Mouse (Mus musculus) T-helper 2 cell (primary cell): ENCODE results near the gene Dag1.

Experiments used
- in situ Hi-C: fragments of 300-600 bp; cut with MboI, MseI; formaldehyde crosslinking; loops from one replicate; pipeline ENCODE4 v1.15.1; 2025; ENCODE audit warnings: high pct_unique_total_duplicates

The Dag1 gene

DNA sequence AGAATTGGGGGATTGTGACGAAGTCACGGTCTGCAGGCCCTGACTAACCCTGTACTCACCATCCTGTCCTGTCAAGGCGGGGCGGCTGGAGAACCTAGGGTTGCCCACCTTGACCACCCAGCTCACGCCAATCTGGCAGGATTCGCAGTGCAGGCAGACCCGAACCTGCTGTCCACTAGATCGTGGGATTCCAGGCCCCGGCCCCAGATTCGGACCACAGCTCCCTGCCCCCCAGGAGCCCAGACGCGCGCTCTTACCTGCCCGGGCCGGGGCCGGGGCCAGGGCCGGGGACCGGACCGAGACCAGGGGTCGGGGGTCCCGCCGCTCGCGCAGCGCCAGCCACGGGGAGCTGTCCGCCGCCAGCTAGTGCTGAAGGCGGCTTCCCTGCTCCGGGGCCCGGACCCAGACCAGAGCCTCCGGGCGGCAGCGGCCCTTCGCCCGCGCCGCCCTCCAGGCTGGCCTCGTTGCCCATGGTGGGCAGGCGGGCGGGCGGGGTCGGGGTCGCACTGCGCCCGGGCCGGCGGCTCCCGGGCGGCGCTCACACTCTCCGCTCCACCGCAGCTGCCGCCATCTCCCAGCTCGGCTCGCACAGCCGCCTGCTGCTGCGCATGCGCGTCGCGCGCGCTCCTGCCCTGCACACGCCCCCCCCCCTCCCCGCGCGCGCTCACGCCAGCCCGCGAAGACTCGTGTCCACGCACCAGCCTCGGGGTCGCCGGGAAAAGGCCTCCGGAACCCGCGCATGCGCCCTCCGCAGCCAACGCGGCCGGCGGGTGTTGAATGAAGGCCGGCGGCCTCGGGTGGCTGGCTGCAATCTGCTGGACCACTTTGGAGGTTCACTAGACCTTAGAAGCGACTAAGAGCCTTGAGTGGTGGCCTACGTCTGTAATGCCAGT is 73.7 kb downstream of the Dag1 start, which contains the start of gene Bsn:
Gene Bsn (minus strand): TSS at position 598 of the 893 bp plus-strand sequence.
- in situ Hi-C loops = no loop called here

DNA sequence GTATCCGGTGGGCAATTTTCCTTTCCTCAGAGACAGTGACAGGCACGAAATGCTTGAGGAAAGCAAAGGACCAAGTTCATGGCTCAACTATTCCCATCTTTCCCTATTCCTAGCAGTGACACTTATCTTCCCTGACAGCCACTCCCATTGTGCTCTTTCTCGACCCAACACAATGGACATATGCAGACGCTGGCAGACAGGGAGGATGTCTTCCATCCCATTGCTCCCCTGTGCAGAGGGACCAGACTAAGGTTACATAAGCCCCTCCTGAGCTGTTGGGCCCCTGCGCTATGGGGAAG is 74.3 kb downstream of the Dag1 start:
- in situ Hi-C loops = no loop called here

DNA sequence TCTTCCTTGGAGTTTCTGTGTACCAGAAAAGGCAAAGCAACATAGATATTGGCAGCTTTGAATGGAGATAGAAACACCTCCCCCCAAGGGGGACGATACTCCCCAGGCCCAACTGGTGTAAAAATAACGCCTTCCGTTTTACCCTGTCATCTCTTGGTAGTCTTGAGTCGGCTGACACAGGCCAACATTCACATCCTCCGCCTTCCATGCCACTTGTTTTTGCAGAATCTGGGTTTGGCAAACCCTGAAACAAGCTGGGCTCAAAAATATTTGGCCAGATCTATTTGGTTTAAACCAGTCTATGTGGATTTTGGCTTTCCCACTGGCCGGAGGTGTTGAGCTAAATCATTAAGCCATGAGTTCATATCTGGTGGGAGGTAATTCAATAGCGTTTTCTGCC is 74.7 kb downstream of the Dag1 start:
- in situ Hi-C loops = no loop called here

- in situ Hi-C loops = no loop called here
Observed at GRCm38 (mm10) chr9:108188511-108188910, 75.2 kb downstream of the Dag1 start.

DNA sequence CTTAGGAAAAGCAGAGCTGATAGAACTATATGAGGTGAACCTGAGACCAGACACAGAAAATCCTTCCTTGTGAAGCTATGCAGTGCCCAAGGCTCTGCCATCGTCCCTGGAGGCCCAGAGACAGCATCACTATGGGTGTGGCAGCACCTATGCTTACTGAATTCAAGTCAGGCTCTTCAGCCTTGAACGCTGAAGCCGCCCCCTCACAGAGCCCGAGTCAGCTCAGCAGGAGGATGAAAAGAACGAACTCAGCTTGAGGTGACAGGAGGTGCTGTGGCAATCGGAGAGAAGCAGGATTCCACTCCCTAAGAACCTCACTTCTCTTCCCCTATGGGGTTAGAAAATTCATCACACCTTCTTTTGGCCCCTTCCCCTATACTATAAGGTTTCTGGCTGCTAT is 76.1 kb downstream of the Dag1 start:
- in situ Hi-C loops = no loop called here

GRCm38 (mm10) chr9:108185786-108186185 is 78.0 kb downstream of the Dag1 start:
- in situ Hi-C loops = no loop called here

GRCm38 (mm10) chr9:108183531-108183994 is 80.2 kb downstream of the Dag1 start:
- in situ Hi-C loops = no loop called here

GRCm38 (mm10) chr9:108182806-108183506 is 80.8 kb downstream of the Dag1 start:
- in situ Hi-C loops = no loop called here

DNA sequence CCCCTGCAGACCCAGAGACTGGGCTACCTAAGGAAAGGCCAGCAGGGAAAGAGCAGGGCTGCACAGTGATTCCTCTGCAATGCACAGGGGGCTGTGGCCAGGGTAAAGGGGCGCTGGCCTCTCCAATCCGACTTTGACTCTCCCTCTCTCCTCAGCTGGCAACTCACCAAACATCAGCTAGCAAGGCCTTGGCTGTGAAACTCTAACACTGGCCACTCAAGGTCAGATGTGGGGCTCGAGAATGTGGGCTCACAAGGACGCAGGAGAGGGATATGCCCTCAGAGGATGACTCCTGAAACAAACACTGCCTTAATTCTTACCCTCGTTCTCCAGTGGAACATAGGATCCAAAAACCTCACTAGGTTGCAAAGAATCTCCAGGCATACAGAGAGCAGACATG is 85.4 kb downstream of the Dag1 start:
- in situ Hi-C loops = loop anchor here (5.0 kb wide), 1 partner anchor 36 kb away; no protein-coding TSS in a partner anchor

- in situ Hi-C loops = loop anchor here (5.0 kb wide), 1 partner anchor 33 kb away; no protein-coding TSS in a partner anchor
Observed at GRCm38 (mm10) chr9:108175116-108175838, 88.5 kb downstream of the Dag1 start.

DNA sequence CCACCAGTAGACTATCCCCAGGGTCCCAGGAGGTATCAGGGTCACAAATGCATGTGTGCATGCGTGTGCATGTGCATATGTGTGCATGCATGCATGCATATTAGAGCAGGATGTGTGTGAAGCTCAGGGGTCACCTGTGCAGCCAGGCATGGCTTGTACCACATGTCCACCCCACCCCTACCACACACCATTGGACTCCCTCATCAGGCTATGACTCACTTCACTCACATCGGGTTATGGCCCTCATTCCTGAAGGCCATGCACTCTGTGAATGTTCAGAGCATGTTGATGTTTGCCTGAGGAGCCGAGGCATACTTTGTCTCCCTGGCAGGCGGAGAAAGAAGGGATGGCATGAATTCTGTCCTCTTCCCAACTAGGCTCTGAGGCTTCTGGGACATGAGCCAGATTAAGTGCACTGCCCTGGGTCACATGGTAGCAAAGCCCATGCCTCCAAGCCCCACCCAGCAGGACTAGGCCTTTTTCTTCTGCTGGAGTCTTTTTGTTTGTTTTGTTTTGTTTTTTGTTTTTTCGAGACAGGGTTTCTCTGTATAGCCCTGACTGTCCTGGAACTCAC is 90.9 kb downstream of the Dag1 start:
- in situ Hi-C loops = loop anchor here (5.0 kb wide), 1 partner anchor 51 kb away; no protein-coding TSS in a partner anchor

DNA sequence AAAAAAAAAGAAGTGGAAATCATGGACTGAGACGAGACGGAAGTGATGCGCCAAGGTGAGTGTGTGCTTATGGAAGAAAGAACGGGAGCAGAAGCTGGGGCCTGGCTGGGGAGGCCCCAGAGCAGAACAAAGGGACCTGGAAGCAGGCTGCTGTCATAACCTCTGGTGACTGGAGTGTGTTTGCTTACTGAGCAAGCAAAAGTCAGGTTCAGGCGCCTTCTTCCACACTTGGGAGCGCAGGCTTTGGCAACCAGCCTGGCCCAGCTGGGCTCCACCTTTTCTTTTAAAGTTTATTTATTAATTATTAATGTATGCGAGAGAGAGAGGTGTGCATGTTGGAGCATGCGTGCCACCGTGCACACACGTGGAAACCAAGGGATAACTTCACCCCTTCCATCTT is 94.0 kb downstream of the Dag1 start:
- in situ Hi-C loops = loop anchor here (5.0 kb wide), 1 partner anchor 47 kb away; no protein-coding TSS in a partner anchor

DNA sequence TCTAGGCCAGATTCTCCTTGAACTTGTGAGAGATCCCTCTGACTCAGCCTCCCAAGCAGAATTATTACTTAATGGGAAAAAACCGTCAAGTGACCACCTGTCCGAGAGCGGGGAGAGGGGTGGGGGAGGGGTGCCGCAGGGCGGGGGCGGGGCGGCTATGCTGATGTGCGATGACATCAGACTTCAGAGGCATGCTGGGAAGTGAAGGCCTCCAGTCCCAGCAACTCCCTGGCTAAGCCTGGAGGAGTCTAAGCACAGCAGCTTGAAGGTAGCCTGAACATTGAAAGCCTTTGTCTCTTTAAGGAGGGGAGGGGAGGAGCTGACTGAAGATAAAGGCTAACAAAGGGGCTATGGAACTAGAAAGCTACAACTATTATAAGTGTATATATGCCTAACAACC is 98.6 kb downstream of the Dag1 start:
- in situ Hi-C loops = no loop called here

GRCm38 (mm10) chr9:108163646-108164284 is 100.0 kb downstream of the Dag1 start:
- in situ Hi-C loops = no loop called here

GRCm38 (mm10) chr9:108157891-108158290 is 105.9 kb downstream of the Dag1 start:
- in situ Hi-C loops = no loop called here

- in situ Hi-C loops = no loop called here
Observed at GRCm38 (mm10) chr9:108157451-108157850, 106.3 kb downstream of the Dag1 start.

DNA sequence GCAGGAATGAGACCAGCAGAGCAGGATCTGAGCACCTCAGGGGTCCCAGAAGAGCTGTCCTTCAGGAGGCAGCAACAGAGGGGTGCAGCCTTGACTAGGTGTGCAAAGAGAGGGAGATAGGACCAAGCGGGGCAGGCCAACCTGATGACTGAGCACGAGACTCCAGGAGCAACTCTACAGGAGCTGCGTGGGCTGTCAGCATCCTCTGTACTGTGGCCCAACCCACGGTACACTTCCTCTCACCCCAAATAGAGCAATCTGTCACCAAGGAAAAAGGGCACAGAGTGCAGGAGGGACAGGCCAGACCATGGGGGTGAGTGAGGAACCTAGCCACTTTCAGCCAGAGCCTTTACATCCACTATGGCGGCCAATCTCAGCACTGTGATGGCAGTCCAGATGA is 107.0 kb downstream of the Dag1 start:
- in situ Hi-C loops = no loop called here

DNA sequence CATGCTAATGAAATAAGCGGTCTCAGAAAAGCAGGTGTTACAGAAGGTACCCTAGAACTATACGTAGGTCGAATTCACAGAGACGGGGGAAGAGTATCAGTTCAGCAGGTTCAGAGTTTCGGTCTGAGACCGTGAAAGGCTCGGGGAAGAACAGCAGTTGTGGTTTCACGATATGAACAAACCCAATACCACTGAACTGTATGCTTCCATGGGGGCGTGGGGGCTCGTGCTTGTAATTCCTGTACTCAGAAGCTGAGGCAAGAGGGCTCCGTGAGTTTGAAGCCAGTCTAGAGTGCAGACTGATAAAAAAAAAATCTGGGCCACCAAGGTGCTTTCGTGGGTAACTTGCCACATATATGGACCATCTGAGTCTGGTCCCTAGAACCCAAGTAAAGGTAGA is 108.9 kb downstream of the Dag1 start:
- in situ Hi-C loops = no loop called here
